Mouse (Mus musculus) heart, postnatal 0 days (tissue): ENCODE data around the gene Lsp1.

Source experiments
- CTCF ChIP-seq: IDR thresholded peaks from 2 replicates; pipeline ENCODE4 v1.5.1; 2016; ENCODE audit warnings: antibody characterized with exemption, control low read depth, low read depth
- EP300 ChIP-seq: IDR thresholded peaks from 2 replicates; pipeline ENCODE4 v1.6.1; 2016; ENCODE audit warnings: antibody characterized with exemption, low read depth

DNA sequence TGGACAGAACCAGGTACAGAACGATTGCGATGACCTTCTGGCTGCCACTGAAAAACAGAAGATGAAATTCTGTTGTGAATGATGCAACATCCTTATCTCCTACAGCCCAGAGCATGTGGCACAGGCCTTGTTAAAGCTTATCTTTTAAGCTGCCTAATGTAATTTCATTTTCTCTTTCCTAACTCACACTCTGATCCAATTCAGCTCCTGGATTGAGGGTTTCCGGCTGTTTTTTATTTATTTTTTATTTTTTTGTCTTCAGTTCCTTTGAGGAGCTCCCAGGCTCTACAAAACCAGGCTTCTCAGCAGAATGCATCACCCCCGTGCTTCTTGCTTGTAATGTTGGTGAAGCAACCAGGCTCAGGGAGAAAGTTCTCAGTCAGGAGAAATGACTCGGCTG, 40.7 kb upstream of the Lsp1 start:
- TF ChIP-seq CTCF (no peak), EP300 (no peak)
